Comparison of ENCODE assay signal across 10 mouse cellular contexts in genomic region chr14:76657375-76657774, GRCm38 (mm10).
DNase-seq lines count a peak whose midpoint lies in the region; ATAC-seq and TF ChIP-seq lines count a peak whose summit lies in the region.
"Had no signal": no experiment of that assay in that cellular context is flagged by ENCODE, and none has a peak within 500 bp of the region (broad histone marks: within the 10 kb centered on the region; RNA-seq: fewer than 3 reads in every experiment).

No protein-coding gene starts in this region.

- H3K9me3 ChIP-seq in heart, embryonic 15.5 days (replicated peaks), result no peaks in the 10 kb centered on the region
- no peaks in the 10 kb centered on the region for H3K9me3 ChIP-seq in forebrain, postnatal 0 days (ENCODE audit: low read length)
- H3K9me3 ChIP-seq in midbrain, embryonic 16.5 days (replicated peaks; ENCODE audit: control insufficient read depth, low read length, poor library complexity, severe bottlenecking), result no peaks in the 10 kb centered on the region
- H3K9me3 ChIP-seq in kidney, embryonic 14.5 days (ENCODE audit: control insufficient read depth, low read length), result no peaks in the 10 kb centered on the region
- H3K9me3 ChIP-seq: limb, embryonic 12.5 days had no signal

- WGBS in heart, embryonic 15.5 days, result 55% methylated on average over 7 of the region's 7 CpGs
- 19% methylated on average over 7 of the region's 7 CpGs for WGBS in forebrain, postnatal 0 days
- WGBS in midbrain, embryonic 16.5 days, result 13% methylated on average over 7 of the region's 7 CpGs
- 74% methylated on average over 7 of the region's 7 CpGs for WGBS in kidney, embryonic 14.5 days

- peaks cover 22% of the 10 kb centered on the region for H3K4me1 ChIP-seq in heart, embryonic 15.5 days (replicated peaks)
- H3K4me1 ChIP-seq in forebrain, postnatal 0 days (ENCODE audit: insufficient read depth), result peaks cover 8% of the 10 kb centered on the region; the same call in 1 of the 2 replicates
- peaks cover 29% of the 10 kb centered on the region for H3K4me1 ChIP-seq in midbrain, embryonic 16.5 days (ENCODE audit: control insufficient read depth, insufficient read depth, low read length)
- peaks cover 10% of the 10 kb centered on the region for H3K4me1 ChIP-seq in kidney, embryonic 14.5 days (ENCODE audit: control insufficient read depth, insufficient read depth, low read length)

- no peaks in the 10 kb centered on the region for H3K36me3 ChIP-seq in heart, embryonic 15.5 days
- H3K36me3 ChIP-seq in forebrain, postnatal 0 days (ENCODE audit: insufficient read depth), result no peaks in the 10 kb centered on the region
- H3K36me3 ChIP-seq in midbrain, embryonic 16.5 days (ENCODE audit: control insufficient read depth, insufficient read depth, low read length), result no peaks in the 10 kb centered on the region
- no peaks in the 10 kb centered on the region for H3K36me3 ChIP-seq in kidney, embryonic 14.5 days (ENCODE audit: control insufficient read depth, insufficient read depth, low read length)
- H3K36me3 ChIP-seq: limb, embryonic 12.5 days had no signal

- H3K27me3 ChIP-seq in heart, embryonic 15.5 days, result no peaks in the 10 kb centered on the region
- no peaks in the 10 kb centered on the region for H3K27me3 ChIP-seq in forebrain, postnatal 0 days (ENCODE audit: insufficient read depth, low read length)
- H3K27me3 ChIP-seq in midbrain, embryonic 16.5 days (ENCODE audit: control insufficient read depth, insufficient read depth, low read depth, low read length), result no peaks in the 10 kb centered on the region
- H3K27me3 ChIP-seq in kidney, embryonic 14.5 days (ENCODE audit: control insufficient read depth, insufficient read depth, low read length), result no peaks in the 10 kb centered on the region
- H3K27me3 ChIP-seq: limb, embryonic 12.5 days had no signal

- H3K4me3 ChIP-seq in heart, embryonic 15.5 days, result no peak overlapping the region
- no peak overlapping the region for H3K4me3 ChIP-seq in forebrain, postnatal 0 days (ENCODE audit: low read depth, low read length)
- H3K4me3 ChIP-seq in midbrain, embryonic 16.5 days (ENCODE audit: low read depth, low read length), result no peak overlapping the region
- no peak overlapping the region for H3K4me3 ChIP-seq in kidney, embryonic 14.5 days (ENCODE audit: low read length)
- H3K4me3 ChIP-seq: erythroblast, embryonic 14.5 days; limb, embryonic 12.5 days had no signal

- no peak for DNase-seq in heart, postnatal 4 days
- peak; percentile 19 for DNase-seq in cerebellum, adult 11 months
- DNase-seq in forebrain, postnatal 0 days, result peak; percentile 51
- DNase-seq in thymus, postnatal 25 days, result no peak
- no peak for DNase-seq in kidney, adult 18-20 months

- H3K9ac ChIP-seq in heart, embryonic 15.5 days, result no peak overlapping the region
- no peak overlapping the region for H3K9ac ChIP-seq in forebrain, postnatal 0 days
- H3K9ac ChIP-seq in midbrain, embryonic 16.5 days (ENCODE audit: low read depth, low read length), result no peak overlapping the region; the same call in 1 of the 2 replicates
- H3K9ac ChIP-seq in kidney, embryonic 14.5 days (ENCODE audit: low read depth, low read length), result no peak overlapping the region
- H3K9ac ChIP-seq: limb, embryonic 12.5 days had no signal

- H3K27ac ChIP-seq in heart, embryonic 15.5 days, result 0 out of 2 replicates have a peak overlapping the region, but pooled peaks have one; percentile 28
- H3K27ac ChIP-seq in forebrain, postnatal 0 days (ENCODE audit: low read depth, low read length), result peak overlapping the region; percentile 60
- H3K27ac ChIP-seq in midbrain, embryonic 16.5 days (ENCODE audit: low read length), result peak overlapping the region; percentile 47
- no peak overlapping the region for H3K27ac ChIP-seq in kidney, embryonic 14.5 days (ENCODE audit: low read depth, low read length)

- ATAC-seq in heart, embryonic 15.5 days (replicated peaks; ENCODE audit: insufficient number of reproducible peaks, insufficient read depth, low FRiP score, low read depth), result no peak
- peak; percentile 69 for ATAC-seq in forebrain, postnatal 0 days
- ATAC-seq in midbrain, embryonic 16.5 days, result peak; percentile 75
- ATAC-seq in kidney, embryonic 14.5 days (ENCODE audit: low FRiP score, low TSS enrichment), result no peak

- no peak for TF ChIP-seq CTCF in forebrain, postnatal 0 days (IDR thresholded peaks at IDR 0.05; ENCODE audit: low read depth)

- H3K4me2 ChIP-seq in heart, embryonic 15.5 days, result no peak overlapping the region
- no peak overlapping the region for H3K4me2 ChIP-seq in forebrain, postnatal 0 days (ENCODE audit: low read depth)
- no peak overlapping the region for H3K4me2 ChIP-seq in midbrain, embryonic 16.5 days (ENCODE audit: low read length)
- no peak overlapping the region for H3K4me2 ChIP-seq in kidney, embryonic 14.5 days (replicated peaks; ENCODE audit: low read depth, low read length)
- H3K4me2 ChIP-seq: limb, embryonic 12.5 days had no signal

Comparison
In these comparisons a context has a peak if more than half of its experiments do, and no peak if none do; other contexts are left out.
1. ATAC-seq: peak in forebrain, postnatal 0 days (single experiment) and midbrain, embryonic 16.5 days (single experiment); none in heart, embryonic 15.5 days (single experiment) and kidney, embryonic 14.5 days (single experiment).
2. DNase-seq: peak in cerebellum, adult 11 months (single experiment) and forebrain, postnatal 0 days (single experiment); none in heart, postnatal 4 days (single experiment), thymus, postnatal 25 days (single experiment) and kidney, adult 18-20 months (single experiment).